Mouse (Mus musculus) T-cell, adult 2 months (primary cell): Measurements from ENCODE around the gene Lgals8.
A peak's percentile ranks its signal among the peaks of the same experiment; 100 is the strongest.
"Not testable (repeated sequence)": the region's sequence is repeated elsewhere in the genome, so short reads cannot be mapped to it uniquely, and the experiment has no call there.

Source experiments
- DNase-seq: peaks from one replicate; pipeline ENCODE4 v3.0.0; 2022; ENCODE audit warnings: low spot score

Gene Lgals8

GRCm38 (mm10) chr13:12464844-12465243 lies at the start of gene Lgals8:
Gene Lgals8, minus strand, starts transcription at chr13:12464944.
- no peak for DNase-seq

- no peak for DNase-seq
Measured at GRCm38 (mm10) chr13:12511189-12511965, 46.6 kb upstream of the Lgals8 start.

GRCm38 (mm10) chr13:12510032-12510431 lies 45.3 kb upstream of the Lgals8 start:
- no peak for DNase-seq

- peak; percentile 73 for DNase-seq
Measured at GRCm38 (mm10) chr13:12507426-12507825, 42.7 kb upstream of the Lgals8 start.

GRCm38 (mm10) chr13:12505359-12505758 lies 40.6 kb upstream of the Lgals8 start:
- DNase-seq = no peak

GRCm38 (mm10) chr13:12503238-12503751 lies 38.6 kb upstream of the Lgals8 start:
- no peak for DNase-seq

- DNase-seq = no peak
Measured at GRCm38 (mm10) chr13:12502665-12503237, 38.0 kb upstream of the Lgals8 start.

GRCm38 (mm10) chr13:12499107-12499506 lies 34.4 kb upstream of the Lgals8 start:
- DNase-seq = no peak

GRCm38 (mm10) chr13:12497809-12498208 lies 33.1 kb upstream of the Lgals8 start:
- DNase-seq = no peak

- DNase-seq = no peak
Measured at GRCm38 (mm10) chr13:12494750-12495149, 30.0 kb upstream of the Lgals8 start.

- no peak for DNase-seq
Measured at GRCm38 (mm10) chr13:12492515-12492914, 27.8 kb upstream of the Lgals8 start.

GRCm38 (mm10) chr13:12485640-12486039 lies 20.9 kb upstream of the Lgals8 start:
- DNase-seq = no peak

- DNase-seq = no peak
Measured at GRCm38 (mm10) chr13:12485197-12485596, 20.5 kb upstream of the Lgals8 start.

GRCm38 (mm10) chr13:12479802-12480201 lies 15.1 kb upstream of the Lgals8 start:
- no peak for DNase-seq

- DNase-seq = no peak
Measured at GRCm38 (mm10) chr13:12478301-12478700, 13.6 kb upstream of the Lgals8 start.

- DNase-seq = no peak
Measured at GRCm38 (mm10) chr13:12476886-12477285, 12.1 kb upstream of the Lgals8 start.

- DNase-seq = peak; percentile 24
Measured at GRCm38 (mm10) chr13:12475239-12475638, 10.5 kb upstream of the Lgals8 start.

- DNase-seq = peak; percentile 75
Measured at GRCm38 (mm10) chr13:12473724-12474378, 9.1 kb upstream of the Lgals8 start.

GRCm38 (mm10) chr13:12468488-12468887 lies 3.7 kb upstream of the Lgals8 start:
- no peak for DNase-seq

- DNase-seq = not testable (repeated sequence)
Measured at GRCm38 (mm10) chr13:12464159-12464558, 585 bp downstream of the Lgals8 start.

- DNase-seq = no peak
Measured at GRCm38 (mm10) chr13:12462623-12463022, 2.1 kb downstream of the Lgals8 start.

- DNase-seq = no peak
Measured at GRCm38 (mm10) chr13:12461730-12462119, 3.0 kb downstream of the Lgals8 start.
